Mouse (Mus musculus) urinary bladder, postnatal 4 days (tissue): ENCODE measurements around the gene Gm14692.
"Not testable (repeated sequence)": the region's sequence is repeated elsewhere in the genome, so short reads cannot be mapped to it uniquely, and the experiment has no call there.

Source experiments
- DNase-seq, 2 experiments: peaks; one replicate each; pipeline ENCODE4 v3.0.0; 2021 to 2022; ENCODE audit warnings: low spot score in 2 of 2

The Gm14692 gene

DNA sequence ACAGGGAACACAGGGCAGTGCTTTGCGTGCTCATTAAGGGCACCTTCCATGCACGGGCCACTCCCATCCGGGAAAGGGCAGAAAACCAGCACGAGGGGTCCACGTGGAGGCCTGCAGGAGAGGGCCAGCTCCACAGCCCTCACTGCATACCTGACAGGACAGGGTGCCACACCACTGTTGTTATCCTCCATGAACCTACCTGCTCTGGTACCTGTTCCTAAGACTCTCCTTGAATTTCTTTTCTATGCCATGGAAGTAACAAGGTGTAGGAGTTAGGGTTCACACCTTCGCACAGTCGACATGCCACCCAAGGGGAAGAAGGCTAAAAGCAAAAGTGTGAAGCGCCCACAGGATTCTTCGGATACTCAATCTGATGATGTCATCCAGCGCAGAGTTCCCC lies at the start of gene Gm14692:
TSS of gene Gm14692 (plus strand) at position 301 of the 400 bp plus-strand sequence.
- not testable (repeated sequence) for DNase-seq

- not testable (repeated sequence) for DNase-seq
Observed at GRCm38 (mm10) chrX:67693462-67693861, 2.0 kb upstream of the Gm14692 start, which contains the start of gene Gm1140. Gene Gm1140 (minus strand): TSS chrX:67693562.
